Mouse (Mus musculus): ENCODE results near the gene Myl3.

GRCm38 (mm10) chr9:110778559-110778958, 36.9 kb downstream of the Myl3 start:
- 0 out of 2 replicates have a peak, but pooled peaks have one; percentile 2 for TF ChIP-seq CTCF (IDR thresholded peaks at IDR 0.05; ENCODE audit: borderline replicate concordance, insufficient read depth, low read length)
- no peak for TF ChIP-seq POLR2A (IDR thresholded peaks at IDR 0.05; ENCODE audit: low read depth, low read length)

Data from embryonic fibroblast, embryonic 13.5 days (primary cell).